Mouse (Mus musculus) liver, embryonic 16.5 days (tissue): ENCODE measurements at regions not wholly inside any gene's neighbourhood (a gene's known extent, or its start where the extent isn't known, plus 50 kb on each side); places are given as distances from the start of the nearest gene placed in this dataset.

Experiments used
- ATAC-seq: fragments of 200-750 bp; cut with Nextera tagmentation; 2 replicates; pipeline ENCODE4 v1.8.0; 2017; ENCODE audit warnings: low read depth, mild to moderate bottlenecking, moderate number of reproducible peaks, moderate library complexity
- H3K27ac ChIP-seq: fragments of 300-500 bp; sonication (generic); 2 replicates; pipeline ENCODE4 v1.5.1; 2014; ENCODE audit warnings: mild to moderate bottlenecking, low read length
- H3K27me3 ChIP-seq: fragments of 300-500 bp; sonication (generic); 2 replicates; pipeline ENCODE4 v1.6.1; 2014; ENCODE audit warnings: low read depth, low read length, mixed read lengths; ENCODE audit not compliant: control insufficient read depth, insufficient read depth
- H3K36me3 ChIP-seq: fragments of 300-500 bp; sonication (generic); 2 replicates; pipeline ENCODE4 v1.6.1; 2014; ENCODE audit warnings: mild to moderate bottlenecking; ENCODE audit not compliant: control insufficient read depth, insufficient read depth
- H3K4me1 ChIP-seq: fragments of 300-500 bp; sonication (generic); 2 replicates; pipeline ENCODE4 v1.6.1; 2014; ENCODE audit warnings: low read depth, low read length, mixed read lengths; ENCODE audit not compliant: control insufficient read depth
- H3K4me2 ChIP-seq: fragments of 300-500 bp; sonication (generic); 2 replicates; pipeline ENCODE4 v1.6.1; 2014; ENCODE audit warnings: low read depth, low read length, mixed read lengths
- H3K4me3 ChIP-seq: fragments of 300-500 bp; sonication (generic); 2 replicates; pipeline ENCODE4 v1.5.1; 2014; ENCODE audit warnings: low read depth, mild to moderate bottlenecking, low read length
- H3K9ac ChIP-seq: fragments of 300-500 bp; sonication (generic); 2 replicates; pipeline ENCODE4 v1.6.1; 2014; ENCODE audit warnings: low read depth, low read length
- H3K9me3 ChIP-seq: fragments of 300-500 bp; sonication (generic); replicated peaks from 2 replicates; pipeline ENCODE4 v1.6.1; 2016; ENCODE audit warnings: low read length; ENCODE audit not compliant: control insufficient read depth
- WGBS: fragments of 180-500 bp; shearing (Covaris S2); extraction: QIAGEN DNeasy Blood & Tissue Kit; methylation state at CpG from one replicate; pipeline ENCODE4 v1.1.7; 2014; ENCODE audit not compliant: insufficient replicate concordance; 5-methylcytosine and 5-hydroxymethylcytosine counted together

GRCm38 (mm10) chr16:86124182-86124581, 222.6 kb upstream of the Adamts5 start:
- 52% methylated on average over 1 of the region's 1 CpGs for WGBS
- Histone ChIP-seq H3K4me1 (no peaks in the 10 kb centered on the region), H3K27me3 (no peaks in the 10 kb centered on the region), H3K4me2 (no peak overlapping the region), H3K4me3 (no peak overlapping the region), H3K36me3 (no peaks in the 10 kb centered on the region), H3K9ac (no peak overlapping the region), H3K27ac (no peak overlapping the region), H3K9me3 (no peaks in the 10 kb centered on the region)
- no peak for ATAC-seq

GRCm38 (mm10) chr16:86122936-86123335, 221.3 kb upstream of the Adamts5 start:
- H3K36me3 ChIP-seq = no peaks in the 10 kb centered on the region
- H3K9me3 ChIP-seq = no peaks in the 10 kb centered on the region
- H3K4me3 ChIP-seq = no peak overlapping the region
- no peak overlapping the region for H3K4me2 ChIP-seq
- H3K27ac ChIP-seq = no peak overlapping the region
- ATAC-seq = no peak
- no peaks in the 10 kb centered on the region for H3K4me1 ChIP-seq
- no peak overlapping the region for H3K9ac ChIP-seq
- H3K27me3 ChIP-seq = no peaks in the 10 kb centered on the region
- WGBS = 21% methylated on average over 1 of the region's 1 CpGs

GRCm38 (mm10) chr16:86117959-86118358, 216.3 kb upstream of the Adamts5 start:
- Histone ChIP-seq H3K4me3 (no peak overlapping the region), H3K4me2 (no peak overlapping the region), H3K9me3 (no peaks in the 10 kb centered on the region), H3K9ac (no peak overlapping the region), H3K27me3 (no peaks in the 10 kb centered on the region), H3K4me1 (no peaks in the 10 kb centered on the region), H3K27ac (no peak overlapping the region), H3K36me3 (no peaks in the 10 kb centered on the region)
- no peak for ATAC-seq

GRCm38 (mm10) chr16:86115587-86116376, 214.2 kb upstream of the Adamts5 start:
- Histone ChIP-seq H3K4me1 (no peaks in the 10 kb centered on the region), H3K4me2 (no peak overlapping the region), H3K36me3 (no peaks in the 10 kb centered on the region), H3K9ac (no peak overlapping the region), H3K4me3 (no peak overlapping the region), H3K27ac (no peak overlapping the region), H3K27me3 (no peaks in the 10 kb centered on the region), H3K9me3 (no peaks in the 10 kb centered on the region)
- WGBS = 42% methylated on average over 2 of the region's 2 CpGs
- no peak for ATAC-seq

GRCm38 (mm10) chr16:86094461-86094860, 192.8 kb upstream of the Adamts5 start:
- Histone ChIP-seq H3K4me3 (no peak overlapping the region), H3K27me3 (no peaks in the 10 kb centered on the region), H3K4me1 (no peaks in the 10 kb centered on the region), H3K9me3 (no peaks in the 10 kb centered on the region), H3K9ac (no peak overlapping the region), H3K4me2 (no peak overlapping the region), H3K36me3 (no peaks in the 10 kb centered on the region), H3K27ac (no peak overlapping the region)
- WGBS = 81% methylated on average over 2 of the region's 2 CpGs
- ATAC-seq = no peak

GRCm38 (mm10) chr16:86090175-86090574, 188.5 kb upstream of the Adamts5 start:
- no peaks in the 10 kb centered on the region for H3K27me3 ChIP-seq
- H3K4me3 ChIP-seq = no peak overlapping the region
- 64% methylated on average over 6 of the region's 6 CpGs for WGBS
- H3K4me2 ChIP-seq = no peak overlapping the region
- no peaks in the 10 kb centered on the region for H3K36me3 ChIP-seq
- no peak overlapping the region for H3K9ac ChIP-seq
- H3K9me3 ChIP-seq = no peaks in the 10 kb centered on the region
- H3K27ac ChIP-seq = no peak overlapping the region
- ATAC-seq = no peak
- no peaks in the 10 kb centered on the region for H3K4me1 ChIP-seq

- H3K36me3 ChIP-seq = no peaks in the 10 kb centered on the region
- no peaks in the 10 kb centered on the region for H3K9me3 ChIP-seq
- H3K4me3 ChIP-seq = no peak overlapping the region
- no peak for ATAC-seq
- no peaks in the 10 kb centered on the region for H3K27me3 ChIP-seq
- H3K4me1 ChIP-seq = no peaks in the 10 kb centered on the region
- 70% methylated on average over 3 of the region's 3 CpGs for WGBS
- H3K27ac ChIP-seq = no peak overlapping the region
- H3K9ac ChIP-seq = no peak overlapping the region
- no peak overlapping the region for H3K4me2 ChIP-seq
These were observed 185.8 kb upstream of the Adamts5 start for GRCm38 (mm10) chr16:86087421-86087820.

GRCm38 (mm10) chr16:86067628-86068364, 166.2 kb upstream of the Adamts5 start:
- ATAC-seq = no peak
- no peaks in the 10 kb centered on the region for H3K36me3 ChIP-seq
- H3K4me2 ChIP-seq = no peak overlapping the region
- no peak overlapping the region for H3K27ac ChIP-seq
- H3K27me3 ChIP-seq = no peaks in the 10 kb centered on the region
- H3K9ac ChIP-seq = no peak overlapping the region
- WGBS = 42% methylated on average over 3 of the region's 3 CpGs
- no peak overlapping the region for H3K4me3 ChIP-seq
- no peaks in the 10 kb centered on the region for H3K9me3 ChIP-seq
- no peaks in the 10 kb centered on the region for H3K4me1 ChIP-seq

- ATAC-seq = no peak
- no peaks in the 10 kb centered on the region for H3K36me3 ChIP-seq
- 46% methylated on average over 5 of the region's 5 CpGs for WGBS
These were observed 158.5 kb upstream of the Adamts5 start for GRCm38 (mm10) chr16:86060087-86060486.

More at GRCm38 (mm10) chr16:86060087-86060486, 158.5 kb upstream of the Adamts5 start:
- no peaks in the 10 kb centered on the region for H3K4me1 ChIP-seq
- H3K9ac ChIP-seq = no peak overlapping the region
- H3K27me3 ChIP-seq = no peaks in the 10 kb centered on the region
- no peak overlapping the region for H3K27ac ChIP-seq
- no peak overlapping the region for H3K4me2 ChIP-seq
- H3K4me3 ChIP-seq = no peak overlapping the region
- no peaks in the 10 kb centered on the region for H3K9me3 ChIP-seq
